Mouse (Mus musculus) cortical plate, adult 2 months (tissue): Measurements from ENCODE around the gene Pi4k2a. TPM values are rescaled to one million over a fixed set of nuclear protein-coding genes. Genes with fewer than 3 reads are reported as not detected.

Experiments used
- H3K27ac ChIP-seq: fragments of 200-500 bp; 2 replicates; pipeline ENCODE4 v1.5.1; 2012; ENCODE audit warnings: low read length, control low read depth, inconsistent platforms; ENCODE audit not compliant: insufficient read depth
- H3K4me1 ChIP-seq: fragments of 200-500 bp; 2 replicates; pipeline ENCODE4 v1.6.1; 2011; ENCODE audit warnings: low read length; ENCODE audit not compliant: control insufficient read depth, insufficient read depth
- H3K4me3 ChIP-seq: fragments of 200-500 bp; 2 replicates; pipeline ENCODE4 v1.5.1; 2011; ENCODE audit warnings: mild to moderate bottlenecking, low read length, control low read depth; ENCODE audit not compliant: insufficient read depth
- CTCF ChIP-seq: fragments of 200-500 bp; IDR thresholded peaks from 2 replicates; pipeline ENCODE4 v1.5.1; 2011; ENCODE audit warnings: mild to moderate bottlenecking, control low read depth, low read length; ENCODE audit not compliant: insufficient read depth; ENCODE audit errors: extremely low read depth
- POLR2A ChIP-seq: fragments of 200-500 bp; IDR thresholded peaks from 2 replicates; pipeline ENCODE4 v1.6.1; 2011; ENCODE audit warnings: mild to moderate bottlenecking, low read length, control low read depth; ENCODE audit not compliant: insufficient read depth; ENCODE audit errors: extremely low read depth
- polyA plus RNA-seq: library from polyadenylated mRNA; depleted of rRNA; stranded (reverse); fragments of >200 nt; gene quantifications from 2 replicates; pipeline ENCODE4 v1.2.3, GENCODE M21; 2012

The Pi4k2a gene
- polyA plus RNA-seq, 1 experiment: 57.0 TPM

GRCm38 (mm10) chr19:42129509-42130293, 39.4 kb downstream of the Pi4k2a start:
- peaks cover 4% of the 10 kb centered on the region for H3K4me1 ChIP-seq
- peak overlapping the region; percentile 60 for H3K4me3 ChIP-seq
- H3K27ac ChIP-seq: peak overlapping the region; percentile 84
- TF ChIP-seq POLR2A (no peak), CTCF (no peak)

- TF ChIP-seq POLR2A: no peak
- TF ChIP-seq CTCF: no peak
- H3K4me3 ChIP-seq: no peak overlapping the region
- peaks cover 4% of the 10 kb centered on the region for H3K4me1 ChIP-seq
- peak overlapping the region; percentile 84 for H3K27ac ChIP-seq
These were observed 40.0 kb downstream of the Pi4k2a start for GRCm38 (mm10) chr19:42130294-42130606.

- Histone ChIP-seq H3K27ac (no peak overlapping the region), H3K4me1 (peaks cover 3% of the 10 kb centered on the region), H3K4me3 (no peak overlapping the region)
- TF ChIP-seq POLR2A (no peak), CTCF (no peak)
These were observed 40.8 kb downstream of the Pi4k2a start for GRCm38 (mm10) chr19:42131101-42131500.

- Histone ChIP-seq H3K27ac (no peak overlapping the region), H3K4me1 (no peaks in the 10 kb centered on the region; the same call in 1 of the 2 replicates), H3K4me3 (no peak overlapping the region)
- TF ChIP-seq POLR2A (no peak), CTCF (no peak)
These were observed 44.8 kb downstream of the Pi4k2a start for GRCm38 (mm10) chr19:42135070-42135469.

GRCm38 (mm10) chr19:42136126-42136525, 45.9 kb downstream of the Pi4k2a start:
- H3K4me1 ChIP-seq: no peaks in the 10 kb centered on the region
- TF ChIP-seq CTCF: no peak
- no peak for TF ChIP-seq POLR2A
- no peak overlapping the region for H3K27ac ChIP-seq
- no peak overlapping the region for H3K4me3 ChIP-seq

GRCm38 (mm10) chr19:42137167-42137672, 47.0 kb downstream of the Pi4k2a start:
- TF ChIP-seq CTCF (no peak), POLR2A (no peak)
- Histone ChIP-seq H3K27ac (no peak overlapping the region), H3K4me3 (no peak overlapping the region), H3K4me1 (no peaks in the 10 kb centered on the region)

GRCm38 (mm10) chr19:42138517-42139285, 48.4 kb downstream of the Pi4k2a start:
- TF ChIP-seq CTCF (no peak), POLR2A (no peak)
- no peak overlapping the region for H3K27ac ChIP-seq
- no peaks in the 10 kb centered on the region for H3K4me1 ChIP-seq
- H3K4me3 ChIP-seq: no peak overlapping the region

- TF ChIP-seq POLR2A (no peak), CTCF (no peak)
- no peak overlapping the region for H3K27ac ChIP-seq
These were observed 49.7 kb downstream of the Pi4k2a start for GRCm38 (mm10) chr19:42139724-42140517.

GRCm38 (mm10) chr19:42141998-42142397, 51.7 kb downstream of the Pi4k2a start:
- Histone ChIP-seq H3K27ac (no peak overlapping the region), H3K4me1 (peaks cover 2% of the 10 kb centered on the region; the same call in 1 of the 2 replicates), H3K4me3 (no peak overlapping the region)
- no peak for TF ChIP-seq CTCF
- no peak for TF ChIP-seq POLR2A

More at GRCm38 (mm10) chr19:42139724-42140517, 49.7 kb downstream of the Pi4k2a start:
- Histone ChIP-seq H3K4me1 (peaks cover 2% of the 10 kb centered on the region; the same call in 1 of the 2 replicates), H3K4me3 (no peak overlapping the region)
